Mouse (Mus musculus): ENCODE data around the gene Eif2b4. TPM values are rescaled to one million over a fixed set of nuclear protein-coding genes. Genes with fewer than 3 reads are reported as not detected.
A peak's percentile ranks its signal among the peaks of the same experiment; 100 is the strongest.

Gene Eif2b4
- polyA plus RNA-seq, 1 experiment = 21.6 TPM

GRCm38 (mm10) chr5:31168630-31169029, 24.6 kb downstream of the Eif2b4 start:
- Histone ChIP-seq H3K27ac (ENCODE audit: insufficient read depth, low read length) (no peak overlapping the region), H3K4me1 (ENCODE audit: control insufficient read depth, insufficient read depth, low read length) (no peaks in the 10 kb centered on the region), H3K4me3 (ENCODE audit: insufficient read depth, low read length) (no peak overlapping the region)
- TF ChIP-seq POLR2A (IDR thresholded peaks at IDR 0.05; ENCODE audit: low read depth, low read length) = no peak
- no peak for TF ChIP-seq CTCF (IDR thresholded peaks at IDR 0.05; ENCODE audit: borderline replicate concordance, insufficient read depth, low read length)

- no peak overlapping the region for H3K27ac ChIP-seq (ENCODE audit: insufficient read depth, low read length)
- H3K4me3 ChIP-seq (ENCODE audit: insufficient read depth, low read length) = no peak overlapping the region
- H3K4me1 ChIP-seq (ENCODE audit: control insufficient read depth, insufficient read depth, low read length) = no peaks in the 10 kb centered on the region
- TF ChIP-seq CTCF (IDR thresholded peaks at IDR 0.05; ENCODE audit: borderline replicate concordance, insufficient read depth, low read length) = no peak
- no peak for TF ChIP-seq POLR2A (IDR thresholded peaks at IDR 0.05; ENCODE audit: low read depth, low read length)
Measured at GRCm38 (mm10) chr5:31164878-31165277, 28.4 kb downstream of the Eif2b4 start.

- H3K27ac ChIP-seq (ENCODE audit: insufficient read depth, low read length) = no peak overlapping the region
- TF ChIP-seq CTCF (IDR thresholded peaks at IDR 0.05; ENCODE audit: borderline replicate concordance, insufficient read depth, low read length) (no peak), POLR2A (IDR thresholded peaks at IDR 0.05; ENCODE audit: low read depth, low read length) (no peak)
- H3K4me1 ChIP-seq (ENCODE audit: control insufficient read depth, insufficient read depth, low read length) = no peaks in the 10 kb centered on the region
- no peak overlapping the region for H3K4me3 ChIP-seq (ENCODE audit: insufficient read depth, low read length)
Measured at GRCm38 (mm10) chr5:31162462-31162861, 30.8 kb downstream of the Eif2b4 start.

- Histone ChIP-seq H3K27ac (ENCODE audit: insufficient read depth, low read length) (peak within 1 kb of the TSS; percentile 6; the same call in 1 of the 2 replicates), H3K4me1 (ENCODE audit: control insufficient read depth, insufficient read depth, low read length) (peaks cover 4% of the 10 kb centered on the region), H3K4me3 (ENCODE audit: insufficient read depth, low read length) (peak within 1 kb of the TSS; percentile 59)
- TF ChIP-seq CTCF (IDR thresholded peaks at IDR 0.05; ENCODE audit: borderline replicate concordance, insufficient read depth, low read length) = no peak
- peak; percentile 90 for TF ChIP-seq POLR2A (IDR thresholded peaks at IDR 0.05; ENCODE audit: low read depth, low read length)
Measured at GRCm38 (mm10) chr5:31154152-31154553, 39.1 kb downstream of the Eif2b4 start, which contains the start of gene Mpv17. Gene Mpv17, minus strand, starts transcription at chr5:31154251.

GRCm38 (mm10) chr5:31153516-31154151, 39.6 kb downstream of the Eif2b4 start:
- TF ChIP-seq CTCF (IDR thresholded peaks at IDR 0.05; ENCODE audit: borderline replicate concordance, insufficient read depth, low read length) = no peak
- no peak for TF ChIP-seq POLR2A (IDR thresholded peaks at IDR 0.05; ENCODE audit: low read depth, low read length)
- Histone ChIP-seq H3K4me3 (ENCODE audit: insufficient read depth, low read length) (peak overlapping the region; percentile 59), H3K27ac (ENCODE audit: insufficient read depth, low read length) (no peak overlapping the region), H3K4me1 (ENCODE audit: control insufficient read depth, insufficient read depth, low read length) (peaks cover 4% of the 10 kb centered on the region)

- Histone ChIP-seq H3K4me3 (ENCODE audit: insufficient read depth, low read length) (no peak overlapping the region), H3K27ac (ENCODE audit: insufficient read depth, low read length) (no peak overlapping the region), H3K4me1 (ENCODE audit: control insufficient read depth, insufficient read depth, low read length) (peaks cover 4% of the 10 kb centered on the region)
- TF ChIP-seq POLR2A (IDR thresholded peaks at IDR 0.05; ENCODE audit: low read depth, low read length) = no peak
- no peak for TF ChIP-seq CTCF (IDR thresholded peaks at IDR 0.05; ENCODE audit: borderline replicate concordance, insufficient read depth, low read length)
Measured at GRCm38 (mm10) chr5:31151746-31152145, 41.5 kb downstream of the Eif2b4 start.

- no peak for TF ChIP-seq CTCF (IDR thresholded peaks at IDR 0.05; ENCODE audit: borderline replicate concordance, insufficient read depth, low read length)
- TF ChIP-seq POLR2A (IDR thresholded peaks at IDR 0.05; ENCODE audit: low read depth, low read length) = no peak
- no peak overlapping the region for H3K4me3 ChIP-seq (ENCODE audit: insufficient read depth, low read length)
- peaks cover 4% of the 10 kb centered on the region for H3K4me1 ChIP-seq (ENCODE audit: control insufficient read depth, insufficient read depth, low read length)
- no peak overlapping the region for H3K27ac ChIP-seq (ENCODE audit: insufficient read depth, low read length)
Measured at GRCm38 (mm10) chr5:31149781-31150180, 43.4 kb downstream of the Eif2b4 start.

- Histone ChIP-seq H3K4me3 (ENCODE audit: insufficient read depth, low read length) (no peak overlapping the region), H3K27ac (ENCODE audit: insufficient read depth, low read length) (no peak overlapping the region), H3K4me1 (ENCODE audit: control insufficient read depth, insufficient read depth, low read length) (no peaks in the 10 kb centered on the region)
- TF ChIP-seq CTCF (IDR thresholded peaks at IDR 0.05; ENCODE audit: borderline replicate concordance, insufficient read depth, low read length) (no peak), POLR2A (IDR thresholded peaks at IDR 0.05; ENCODE audit: low read depth, low read length) (no peak)
Measured at GRCm38 (mm10) chr5:31138968-31139425, 54.2 kb downstream of the Eif2b4 start.

GRCm38 (mm10) chr5:31138241-31138967, 54.8 kb downstream of the Eif2b4 start, which contains the start of gene Ucn:
Gene Ucn, minus strand, starts transcription at chr5:31138829.
- Histone ChIP-seq H3K4me3 (ENCODE audit: insufficient read depth, low read length) (no peak within 1 kb of the TSS), H3K4me1 (ENCODE audit: control insufficient read depth, insufficient read depth, low read length) (no peaks in the 10 kb centered on the region), H3K27ac (ENCODE audit: insufficient read depth, low read length) (no peak within 1 kb of the TSS)
- TF ChIP-seq CTCF (IDR thresholded peaks at IDR 0.05; ENCODE audit: borderline replicate concordance, insufficient read depth, low read length) (no peak), POLR2A (IDR thresholded peaks at IDR 0.05; ENCODE audit: low read depth, low read length) (no peak)

GRCm38 (mm10) chr5:31137658-31138057, 55.6 kb downstream of the Eif2b4 start:
- Histone ChIP-seq H3K4me1 (ENCODE audit: control insufficient read depth, insufficient read depth, low read length) (no peaks in the 10 kb centered on the region), H3K27ac (ENCODE audit: insufficient read depth, low read length) (no peak overlapping the region), H3K4me3 (ENCODE audit: insufficient read depth, low read length) (no peak overlapping the region)
- no peak for TF ChIP-seq POLR2A (IDR thresholded peaks at IDR 0.05; ENCODE audit: low read depth, low read length)
- TF ChIP-seq CTCF (IDR thresholded peaks at IDR 0.05; ENCODE audit: borderline replicate concordance, insufficient read depth, low read length) = no peak

Other genes starting within 250 kb of the Eif2b4 start
- 14.4 and 16.9 TPM in 2 replicates for gene Cgref1, start 247.8 kb downstream of the Eif2b4 start, polyA plus RNA-seq (2011; ENCODE audit: insufficient read length, low read depth, missing spikeins)
- gene Preb, start 233.1 kb downstream of the Eif2b4 start, polyA plus RNA-seq (2011; ENCODE audit: insufficient read length, low read depth, missing spikeins) = 91.6 and 95.3 TPM in 2 replicates
- not detected in 2 replicates for gene Tcf23, start 224.8 kb downstream of the Eif2b4 start, polyA plus RNA-seq (2011; ENCODE audit: insufficient read length, low read depth, missing spikeins)
- gene Atraid, start 145.1 kb downstream of the Eif2b4 start, polyA plus RNA-seq (2011; ENCODE audit: insufficient read length, low read depth, missing spikeins) = 97.2 and 110 TPM in 2 replicates
- 3.3 and 6.2 TPM in 2 replicates for gene Slc5a6, start 144.5 kb downstream of the Eif2b4 start, polyA plus RNA-seq (2011; ENCODE audit: insufficient read length, low read depth, missing spikeins)
- gene Cad, start 138.7 kb downstream of the Eif2b4 start, polyA plus RNA-seq (2011; ENCODE audit: insufficient read length, low read depth, missing spikeins) = 32.6 and 39.5 TPM in 2 replicates
- not detected in 2 replicates for gene Dnajc5g, start 87.1 kb downstream of the Eif2b4 start, polyA plus RNA-seq (2011; ENCODE audit: insufficient read length, low read depth, missing spikeins)
- not detected in 2 replicates for gene Slc30a3, start 85.2 kb downstream of the Eif2b4 start, polyA plus RNA-seq (2011; ENCODE audit: insufficient read length, low read depth, missing spikeins)
- gene Trim54, start 76.7 kb downstream of the Eif2b4 start, polyA plus RNA-seq (2011; ENCODE audit: insufficient read length, low read depth, missing spikeins) = not detected in 2 replicates
- not detected in 2 replicates for gene Ucn, start 54.6 kb downstream of the Eif2b4 start, polyA plus RNA-seq (2011; ENCODE audit: insufficient read length, low read depth, missing spikeins)
- gene Mpv17, start 39.2 kb downstream of the Eif2b4 start, polyA plus RNA-seq (2011; ENCODE audit: insufficient read length, low read depth, missing spikeins) = 54.0 and 57.7 TPM in 2 replicates
- 2.7 and 3.8 TPM in 2 replicates for gene Gm29609, start 13.5 kb downstream of the Eif2b4 start, polyA plus RNA-seq (2011; ENCODE audit: insufficient read length, low read depth, missing spikeins)
- 51.0 and 69.2 TPM in 2 replicates for gene Gtf3c2, start 13.3 kb downstream of the Eif2b4 start, polyA plus RNA-seq (2011; ENCODE audit: insufficient read length, low read depth, missing spikeins)
- 91.9 and 113 TPM in 2 replicates for gene Snx17, start 203 bp downstream of the Eif2b4 start, polyA plus RNA-seq (2011; ENCODE audit: insufficient read length, low read depth, missing spikeins)
- gene Zfp513, start 8.9 kb upstream of the Eif2b4 start, polyA plus RNA-seq (2011; ENCODE audit: insufficient read length, low read depth, missing spikeins) = 18.6 and 20.3 TPM in 2 replicates
- 131 and 132 TPM in 2 replicates for gene Ppm1g, start 27.3 kb upstream of the Eif2b4 start, polyA plus RNA-seq (2011; ENCODE audit: insufficient read length, low read depth, missing spikeins)
- 93.5 and 115 TPM in 2 replicates for gene Nrbp1, start 47.4 kb upstream of the Eif2b4 start, polyA plus RNA-seq (2011; ENCODE audit: insufficient read length, low read depth, missing spikeins)
- not detected in 2 replicates for gene Gm9970, start 47.8 kb upstream of the Eif2b4 start, polyA plus RNA-seq (2011; ENCODE audit: insufficient read length, low read depth, missing spikeins)
- gene Krtcap3, start 58.3 kb upstream of the Eif2b4 start, polyA plus RNA-seq (2011; ENCODE audit: insufficient read length, low read depth, missing spikeins) = 0.81 and 1.4 TPM in 2 replicates
- 37.4 and 37.6 TPM in 2 replicates for gene Ift172, start 97.7 kb upstream of the Eif2b4 start, polyA plus RNA-seq (2011; ENCODE audit: insufficient read length, low read depth, missing spikeins)
- 25.2 and 34.0 TPM in 2 replicates for gene Fndc4, start 102.7 kb upstream of the Eif2b4 start, polyA plus RNA-seq (2011; ENCODE audit: insufficient read length, low read depth, missing spikeins)
- not detected in 2 replicates for gene Gckr, start 104.0 kb upstream of the Eif2b4 start, polyA plus RNA-seq (2011; ENCODE audit: insufficient read length, low read depth, missing spikeins)

All from embryonic fibroblast, embryonic 13.5 days (primary cell).